Mouse (Mus musculus) limb, embryonic 10.5 days (tissue): ENCODE data around the gene Ceacam20. TPM values are rescaled to one million over a fixed set of nuclear protein-coding genes. Genes with fewer than 3 reads are reported as not detected.

Experiments
- DNase-seq: peaks from one replicate; pipeline ENCODE4 v3.0.0-alpha.2; 2017; ENCODE audit warnings: low spot score
- H3K27ac ChIP-seq: fragments of 300-500 bp; sonication (generic); 2 replicates; pipeline ENCODE4 v1.5.1; 2016; ENCODE audit warnings: mild to moderate bottlenecking
- H3K27me3 ChIP-seq: fragments of 300-500 bp; sonication (generic); 2 replicates; pipeline ENCODE4 v1.6.1; 2016; ENCODE audit warnings: low read depth, mild to moderate bottlenecking; ENCODE audit not compliant: poor library complexity, severe bottlenecking
- H3K36me3 ChIP-seq: fragments of 300-500 bp; sonication (generic); 2 replicates; pipeline ENCODE4 v1.6.1; 2016; ENCODE audit warnings: mild to moderate bottlenecking, moderate library complexity
- H3K4me1 ChIP-seq: fragments of 300-500 bp; sonication (generic); 2 replicates; pipeline ENCODE4 v1.6.1; 2016
- H3K4me3 ChIP-seq: fragments of 300-500 bp; sonication (generic); 2 replicates; pipeline ENCODE4 v1.5.1; 2016; ENCODE audit warnings: mild to moderate bottlenecking, moderate library complexity
- H3K9me3 ChIP-seq: fragments of 300-500 bp; sonication (generic); replicated peaks from 2 replicates; pipeline ENCODE4 v1.6.1; 2016; ENCODE audit warnings: mild to moderate bottlenecking
- WGBS: fragments of 180-500 bp; shearing (Covaris S2); methylation state at CpG from one replicate; pipeline ENCODE4 v1.1.7; 2016; 5-methylcytosine and 5-hydroxymethylcytosine counted together
- polyA plus RNA-seq: library from polyadenylated mRNA; unstranded; fragments of >200 nt; fragmentation: Nextera tagmentation; extraction: Ambion mirVana; gene quantifications from 2 replicates; pipeline ENCODE4 v1.2.1, GENCODE M21; 2016

Gene Ceacam20
- polyA plus RNA-seq, 1 experiment from 2014 or later, result not detected

DNA sequence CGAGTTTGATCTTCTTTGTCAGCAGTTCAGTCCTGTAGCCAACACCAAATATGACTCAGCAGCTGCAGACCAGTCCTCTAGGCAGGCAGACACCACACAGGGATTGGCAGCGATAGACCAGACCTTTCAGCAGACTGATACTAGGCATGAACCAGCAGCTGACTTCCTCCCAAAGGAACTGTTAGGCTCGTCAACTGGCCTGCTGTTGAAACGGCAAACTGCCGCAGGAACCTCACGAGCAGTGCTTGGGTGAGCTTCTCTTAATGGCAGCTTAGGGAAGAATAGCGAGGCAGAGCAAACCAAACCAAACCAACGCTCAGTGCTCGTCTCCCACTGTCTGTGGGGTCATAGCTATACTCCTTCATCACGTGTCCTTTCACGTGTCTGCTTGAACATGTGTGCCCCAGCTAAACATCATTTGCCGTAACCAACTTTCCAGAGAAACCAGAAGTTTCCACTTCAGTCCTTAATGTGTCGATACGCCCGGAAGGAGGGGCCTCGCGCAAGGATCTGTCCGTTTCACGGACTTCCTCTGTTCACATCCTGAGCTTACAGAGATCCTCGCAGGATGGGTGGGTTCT is 30.0 kb upstream of the Ceacam20 start:
- H3K4me1 ChIP-seq, result peaks cover 10% of the 10 kb centered on the region
- no peaks in the 10 kb centered on the region for H3K36me3 ChIP-seq
- 85% methylated on average over 20 of the region's 20 CpGs for WGBS
- no peak for DNase-seq
- H3K27me3 ChIP-seq, result peaks cover 18% of the 10 kb centered on the region
- H3K9me3 ChIP-seq, result no peaks in the 10 kb centered on the region
- no peak overlapping the region for H3K27ac ChIP-seq
- no peak overlapping the region for H3K4me3 ChIP-seq

GRCm38 (mm10) chr7:19935961-19936360 is 29.3 kb upstream of the Ceacam20 start:
- no peaks in the 10 kb centered on the region for H3K9me3 ChIP-seq
- peaks cover 10% of the 10 kb centered on the region for H3K4me1 ChIP-seq
- no peak for DNase-seq
- H3K27ac ChIP-seq, result no peak overlapping the region
- WGBS, result 85% methylated on average over 6 of the region's 6 CpGs
- no peak overlapping the region for H3K4me3 ChIP-seq
- H3K27me3 ChIP-seq, result peaks cover 18% of the 10 kb centered on the region
- H3K36me3 ChIP-seq, result no peaks in the 10 kb centered on the region

GRCm38 (mm10) chr7:19937229-19937821 is 27.9 kb upstream of the Ceacam20 start:
- no peak for DNase-seq
- Histone ChIP-seq H3K36me3 (no peaks in the 10 kb centered on the region), H3K9me3 (no peaks in the 10 kb centered on the region), H3K4me1 (peaks cover 9% of the 10 kb centered on the region), H3K27me3 (peaks cover 8% of the 10 kb centered on the region), H3K4me3 (no peak overlapping the region), H3K27ac (no peak overlapping the region)
- 87% methylated on average over 11 of the region's 11 CpGs for WGBS

DNA sequence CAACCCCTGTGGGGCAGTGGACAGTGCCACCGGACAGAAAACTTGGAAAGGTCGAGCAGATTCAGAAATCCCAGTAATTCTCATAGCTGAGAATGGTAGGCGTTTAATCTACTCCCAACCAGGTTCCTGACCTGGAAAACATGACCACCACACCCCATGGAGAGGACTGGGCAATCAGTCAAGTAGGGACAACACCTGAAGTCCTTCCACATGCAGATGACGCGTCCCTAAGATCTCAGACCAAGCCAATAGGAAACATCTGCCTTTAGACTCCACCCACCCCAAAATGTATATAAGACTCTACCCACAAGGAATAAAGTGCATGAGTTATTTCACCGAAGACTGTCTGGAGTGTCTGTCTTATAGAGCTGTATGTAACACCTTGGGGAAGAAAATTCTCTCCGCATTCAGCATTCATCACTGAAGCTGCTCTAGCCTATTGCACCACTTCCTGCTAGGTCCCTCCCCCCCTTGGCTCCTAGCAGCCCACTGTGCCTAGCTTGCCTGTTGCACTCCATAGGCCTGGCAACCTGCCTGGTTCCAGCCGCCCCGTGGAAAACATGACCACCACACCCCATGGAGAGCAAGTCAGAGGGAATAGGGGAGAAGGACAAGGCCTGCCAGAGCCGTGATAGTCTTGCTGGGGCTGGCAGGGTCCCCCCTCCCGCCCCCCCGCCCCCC is 25.5 kb upstream of the Ceacam20 start:
- DNase-seq, result no peak
- Histone ChIP-seq H3K36me3 (no peaks in the 10 kb centered on the region), H3K9me3 (no peaks in the 10 kb centered on the region), H3K4me1 (no peaks in the 10 kb centered on the region; the same call in 1 of the 2 replicates), H3K27me3 (no peaks in the 10 kb centered on the region), H3K4me3 (no peak overlapping the region), H3K27ac (no peak overlapping the region)
- WGBS, result 53% methylated on average over 12 of the region's 12 CpGs

DNA sequence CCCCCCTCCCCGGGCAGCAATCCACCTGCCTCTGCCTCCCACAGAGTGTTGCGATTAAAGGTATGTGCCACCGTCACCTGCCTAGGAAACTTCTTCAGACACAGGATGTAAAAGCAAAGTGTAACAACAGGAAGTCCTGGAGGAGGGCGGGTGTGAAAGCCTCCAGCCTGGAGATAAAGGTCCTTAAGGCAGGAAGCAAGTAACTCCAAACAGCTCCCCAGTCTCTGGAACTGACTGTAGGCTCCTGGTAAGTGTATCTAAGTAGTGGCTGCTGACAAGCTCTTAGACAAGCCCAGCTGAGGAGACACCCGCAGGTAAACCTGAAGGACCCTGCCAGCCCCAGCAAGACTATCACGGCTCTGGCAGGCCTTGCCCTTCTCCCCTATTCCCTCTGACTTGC is 25.0 kb upstream of the Ceacam20 start:
- no peaks in the 10 kb centered on the region for H3K36me3 ChIP-seq
- 19% methylated on average over 6 of the region's 6 CpGs for WGBS

GRCm38 (mm10) chr7:19944709-19945108 is 20.5 kb upstream of the Ceacam20 start:
- H3K36me3 ChIP-seq, result no peaks in the 10 kb centered on the region
- no peaks in the 10 kb centered on the region for H3K27me3 ChIP-seq
- DNase-seq, result no peak
- whole genome bisulfite sequencing, result 93% methylated on average over 8 of the region's 8 CpGs
- H3K4me1 ChIP-seq, result no peaks in the 10 kb centered on the region; the same call in 1 of the 2 replicates
- H3K9me3 ChIP-seq, result no peaks in the 10 kb centered on the region
- H3K27ac ChIP-seq, result no peak overlapping the region
- H3K4me3 ChIP-seq, result no peak overlapping the region

More for the DNA sequence above, 25.0 kb upstream of the Ceacam20 start:
- Histone ChIP-seq H3K9me3 (no peaks in the 10 kb centered on the region), H3K27ac (no peak overlapping the region), H3K27me3 (no peaks in the 10 kb centered on the region), H3K4me1 (no peaks in the 10 kb centered on the region; the same call in 1 of the 2 replicates), H3K4me3 (no peak overlapping the region)
- no peak for DNase-seq

- no peaks in the 10 kb centered on the region for H3K27me3 ChIP-seq
- no peak overlapping the region for H3K27ac ChIP-seq
- H3K36me3 ChIP-seq, result no peaks in the 10 kb centered on the region
- no peak for DNase-seq
- peaks cover 4% of the 10 kb centered on the region for H3K4me1 ChIP-seq
- 88% methylated on average over 5 of the region's 5 CpGs for WGBS
- H3K9me3 ChIP-seq, result no peaks in the 10 kb centered on the region
- no peak overlapping the region for H3K4me3 ChIP-seq
Observed at GRCm38 (mm10) chr7:19945201-19945600, 20.0 kb upstream of the Ceacam20 start.

DNA sequence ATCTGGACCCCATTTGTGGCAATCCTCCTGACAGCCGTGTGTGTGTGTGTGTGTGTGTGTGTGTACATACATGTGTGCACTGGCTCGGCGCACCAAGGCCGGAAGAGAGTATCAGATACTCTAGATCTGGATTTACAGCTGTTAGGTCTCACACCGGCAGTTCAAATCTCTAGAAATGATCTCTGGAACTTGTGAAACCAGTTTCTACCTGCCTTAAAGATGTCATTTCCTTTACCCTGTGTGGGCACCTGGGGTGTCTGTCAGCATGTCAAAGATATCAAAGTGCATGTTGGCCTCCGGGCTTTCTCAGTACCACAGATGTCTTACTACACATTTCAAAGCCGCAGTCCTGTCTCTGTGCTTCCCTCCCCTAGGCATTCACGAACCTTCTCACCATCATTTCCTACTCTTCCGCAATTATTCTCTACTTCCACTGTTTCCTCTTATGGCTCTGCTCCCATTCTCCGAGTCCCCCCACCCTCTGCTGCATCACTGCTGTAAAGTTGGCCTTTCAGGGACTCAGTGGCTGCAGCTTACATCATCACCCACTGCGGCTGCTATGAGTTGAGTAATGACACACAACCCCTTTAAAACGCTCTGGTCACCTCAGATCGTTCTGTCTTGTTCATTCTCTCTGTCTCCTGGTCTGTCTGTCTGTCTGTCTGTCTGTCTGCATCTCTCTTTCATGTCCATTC is 19.2 kb upstream of the Ceacam20 start:
- DNase-seq, result no peak

GRCm38 (mm10) chr7:19948956-19949355 is 16.3 kb upstream of the Ceacam20 start:
- no peak for DNase-seq
- Histone ChIP-seq H3K27ac (no peak overlapping the region), H3K9me3 (no peaks in the 10 kb centered on the region), H3K36me3 (no peaks in the 10 kb centered on the region), H3K4me3 (no peak overlapping the region), H3K4me1 (peaks cover 23% of the 10 kb centered on the region), H3K27me3 (no peaks in the 10 kb centered on the region)
- WGBS, result 74% methylated on average over 12 of the region's 12 CpGs

More for the DNA sequence above, 19.2 kb upstream of the Ceacam20 start:
- H3K36me3 ChIP-seq, result no peaks in the 10 kb centered on the region
- peaks cover 9% of the 10 kb centered on the region for H3K4me1 ChIP-seq
- no peak overlapping the region for H3K27ac ChIP-seq
- 83% methylated on average over 13 of the region's 13 CpGs for WGBS
- H3K9me3 ChIP-seq, result no peaks in the 10 kb centered on the region
- no peaks in the 10 kb centered on the region for H3K27me3 ChIP-seq
- H3K4me3 ChIP-seq, result no peak overlapping the region

DNA sequence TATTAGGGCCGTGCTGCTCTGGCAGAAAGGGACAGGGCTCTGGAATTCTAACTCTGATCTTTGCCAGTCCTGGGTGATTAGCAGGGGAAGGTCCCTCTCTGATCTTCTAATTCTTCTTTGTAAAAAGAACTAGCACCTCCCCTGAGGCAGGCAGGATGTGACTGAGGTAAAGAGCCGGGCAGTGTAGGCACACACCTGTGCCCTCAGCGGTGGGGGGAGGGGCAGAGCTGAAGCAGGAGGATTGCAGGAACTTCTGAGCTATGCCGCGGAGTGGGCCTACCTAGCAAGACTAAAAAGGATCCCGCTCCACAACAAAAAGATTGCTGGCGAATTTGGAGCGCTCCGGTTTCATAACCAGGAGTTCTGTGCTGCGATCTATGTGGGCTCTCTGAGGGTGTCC is 15.2 kb upstream of the Ceacam20 start:
- 54% methylated on average over 10 of the region's 10 CpGs for WGBS
- Histone ChIP-seq H3K36me3 (no peaks in the 10 kb centered on the region), H3K4me3 (no peak overlapping the region), H3K27ac (no peak overlapping the region), H3K9me3 (no peaks in the 10 kb centered on the region), H3K4me1 (peaks cover 23% of the 10 kb centered on the region), H3K27me3 (no peaks in the 10 kb centered on the region)
- DNase-seq, result no peak

GRCm38 (mm10) chr7:19950589-19950988 is 14.6 kb upstream of the Ceacam20 start, which contains the start of gene Igsf23:
Igsf23 (minus strand) TSS chr7:19950756.
- H3K4me1 ChIP-seq, result peaks cover 23% of the 10 kb centered on the region
- H3K27me3 ChIP-seq, result no peaks in the 10 kb centered on the region
- no peak for DNase-seq
- no peaks in the 10 kb centered on the region for H3K36me3 ChIP-seq
- H3K9me3 ChIP-seq, result no peaks in the 10 kb centered on the region
- no peak within 1 kb of the TSS for H3K4me3 ChIP-seq
- 62% methylated on average over 9 of the region's 9 CpGs for WGBS
- no peak within 1 kb of the TSS for H3K27ac ChIP-seq

GRCm38 (mm10) chr7:19952320-19952986 is 12.8 kb upstream of the Ceacam20 start:
- 75% methylated on average over 10 of the region's 10 CpGs for WGBS
- peaks cover 23% of the 10 kb centered on the region for H3K4me1 ChIP-seq
- H3K27me3 ChIP-seq, result no peaks in the 10 kb centered on the region
- H3K9me3 ChIP-seq, result no peaks in the 10 kb centered on the region
- H3K36me3 ChIP-seq, result no peaks in the 10 kb centered on the region
- no peak overlapping the region for H3K27ac ChIP-seq
- H3K4me3 ChIP-seq, result no peak overlapping the region
- no peak for DNase-seq
